8 mouse cellular contexts compared by ENCODE assay signal in genomic region chr2:31245051-31245450, GRCm38 (mm10). TPM values are rescaled to one million over a fixed set of nuclear protein-coding genes. Genes with fewer than 3 reads are reported as not detected.
A peak's percentile ranks its signal among the peaks of the same experiment; 100 is the strongest.
DNase-seq lines count a peak whose midpoint lies in the region; ATAC-seq lines count a peak whose summit lies in the region.

No protein-coding gene starts in this region.

- peak overlapping the region; percentile 85 for H3K4me3 ChIP-seq in kidney, embryonic 15.5 days (replicated peaks)
- peak overlapping the region; percentile 93 for H3K4me3 ChIP-seq in embryonic facial prominence, embryonic 13.5 days
- H3K4me3 ChIP-seq in hindbrain, embryonic 15.5 days: peak overlapping the region; percentile 84
- peak overlapping the region; percentile 99 for H3K4me3 ChIP-seq in midbrain, embryonic 16.5 days (ENCODE audit: low read depth, low read length)

- peaks cover 67% of the 10 kb centered on the region for H3K4me1 ChIP-seq in kidney, embryonic 15.5 days
- peaks cover 43% of the 10 kb centered on the region for H3K4me1 ChIP-seq in embryonic facial prominence, embryonic 13.5 days
- H3K4me1 ChIP-seq in hindbrain, embryonic 15.5 days (replicated peaks): peaks cover 46% of the 10 kb centered on the region
- peaks cover 31% of the 10 kb centered on the region for H3K4me1 ChIP-seq in midbrain, embryonic 16.5 days (ENCODE audit: control insufficient read depth, insufficient read depth, low read length)

- no peak for ATAC-seq in kidney, embryonic 15.5 days (replicated peaks; ENCODE audit: low FRiP score)
- ATAC-seq in embryonic facial prominence, embryonic 13.5 days (ENCODE audit: insufficient number of reproducible peaks, insufficient read depth, low FRiP score, low TSS enrichment, low read depth): no peak
- ATAC-seq in hindbrain, embryonic 15.5 days (ENCODE audit: low FRiP score, low read depth): no peak; the same call in 1 of the 2 replicates
- ATAC-seq in midbrain, embryonic 16.5 days: no peak
- ATAC-seq in inflammation-experienced regulatory T-cells, adult 6 months: no peak

- peak overlapping the region; percentile 90 for H3K9ac ChIP-seq in kidney, embryonic 15.5 days
- peak overlapping the region; percentile 92 for H3K9ac ChIP-seq in embryonic facial prominence, embryonic 13.5 days
- peak overlapping the region; percentile 98 for H3K9ac ChIP-seq in hindbrain, embryonic 15.5 days
- H3K9ac ChIP-seq in midbrain, embryonic 16.5 days (ENCODE audit: low read depth, low read length): peak overlapping the region; percentile 100

- H3K27ac ChIP-seq in kidney, embryonic 15.5 days: peak overlapping the region; percentile 82
- peak overlapping the region; percentile 83 for H3K27ac ChIP-seq in embryonic facial prominence, embryonic 13.5 days
- peak overlapping the region; percentile 85 for H3K27ac ChIP-seq in hindbrain, embryonic 15.5 days (replicated peaks)
- peak overlapping the region; percentile 90 for H3K27ac ChIP-seq in midbrain, embryonic 16.5 days (ENCODE audit: low read length)

- no peaks in the 10 kb centered on the region for H3K27me3 ChIP-seq in kidney, embryonic 15.5 days
- H3K27me3 ChIP-seq in embryonic facial prominence, embryonic 13.5 days: no peaks in the 10 kb centered on the region
- H3K27me3 ChIP-seq in hindbrain, embryonic 15.5 days: no peaks in the 10 kb centered on the region
- H3K27me3 ChIP-seq in midbrain, embryonic 16.5 days (ENCODE audit: control insufficient read depth, insufficient read depth, low read depth, low read length): peaks cover 4% of the 10 kb centered on the region; the same call in 1 of the 2 replicates

- peak overlapping the region; percentile 96 for H3K4me2 ChIP-seq in kidney, embryonic 15.5 days
- H3K4me2 ChIP-seq in embryonic facial prominence, embryonic 13.5 days: peak overlapping the region; percentile 96
- H3K4me2 ChIP-seq in hindbrain, embryonic 15.5 days: peak overlapping the region; percentile 79
- H3K4me2 ChIP-seq in midbrain, embryonic 16.5 days (ENCODE audit: low read length): peak overlapping the region; percentile 97

- no peak for DNase-seq in kidney, adult 18-20 months
- DNase-seq in adrenal gland, adult (ENCODE audit: inconsistent age in 2 of 2, low spot score in 1 of 2): no peak
- no peak for DNase-seq in spleen, postnatal 36 days (ENCODE audit: low spot score in 2 of 2)

- WGBS in kidney, embryonic 15.5 days: 15% methylated on average over 5 of the region's 5 CpGs
- 9% methylated on average over 5 of the region's 5 CpGs for WGBS in embryonic facial prominence, embryonic 13.5 days
- WGBS in hindbrain, embryonic 15.5 days: 12% methylated on average over 5 of the region's 5 CpGs
- 20% methylated on average over 5 of the region's 5 CpGs for WGBS in midbrain, embryonic 16.5 days

- no peaks in the 10 kb centered on the region for H3K36me3 ChIP-seq in kidney, embryonic 15.5 days
- H3K36me3 ChIP-seq in embryonic facial prominence, embryonic 13.5 days: 0 out of 2 replicates have a peak, but pooled peaks cover 3% of the 10 kb centered on the region
- H3K36me3 ChIP-seq in hindbrain, embryonic 15.5 days: no peaks in the 10 kb centered on the region
- no peaks in the 10 kb centered on the region for H3K36me3 ChIP-seq in midbrain, embryonic 16.5 days (ENCODE audit: control insufficient read depth, insufficient read depth, low read length)

- H3K9me3 ChIP-seq in kidney, embryonic 15.5 days (replicated peaks): no peaks in the 10 kb centered on the region
- no peaks in the 10 kb centered on the region for H3K9me3 ChIP-seq in embryonic facial prominence, embryonic 13.5 days
- no peaks in the 10 kb centered on the region for H3K9me3 ChIP-seq in hindbrain, embryonic 15.5 days
- no peaks in the 10 kb centered on the region for H3K9me3 ChIP-seq in midbrain, embryonic 16.5 days (replicated peaks; ENCODE audit: control insufficient read depth, low read length, poor library complexity, severe bottlenecking)

RNA-seq across cellular contexts. Expression of gene Ncs1, which starts 0.6 kb away (rescaled TPM):
- polyA plus RNA-seq in kidney, embryonic 15.5 days (2015; fragmentation: Nextera tagmentation; extraction: Ambion mirVana): 42.0 and 43.2 TPM in 2 replicates
- polyA plus RNA-seq in embryonic facial prominence, embryonic 13.5 days (2015; fragmentation: Nextera tagmentation; extraction: Ambion mirVana): 45.7 and 47.9 TPM in 2 replicates
- 168 and 183 TPM in 2 replicates for polyA plus RNA-seq in hindbrain, embryonic 15.5 days (2015; fragmentation: Nextera tagmentation; extraction: Ambion mirVana)
- polyA plus RNA-seq in midbrain, embryonic 16.5 days (2015; fragmentation: Nextera tagmentation; extraction: Ambion mirVana): 148 and 164 TPM in 2 replicates
- 1 to 10 TPM in 2 of 3 experiments, under 1 TPM in 1; 0.63 to 1.4 (median 1.4) TPM for polyA plus RNA-seq in inflammation-experienced regulatory T-cells, adult 6 months (2017; shearing (Covaris generic))

Comparison
In these comparisons a context has a peak if more than half of its experiments do, and no peak if none do; other contexts are left out.
1. RNA of gene Ncs1, which starts 0.6 kb away (polyA plus RNA-seq): 168 to 183 TPM in hindbrain, embryonic 15.5 days, 148 to 164 TPM in midbrain, embryonic 16.5 days, 45.7 to 47.9 TPM in embryonic facial prominence, embryonic 13.5 days and 42.0 to 43.2 TPM in kidney, embryonic 15.5 days; 0.63 to 1.4 TPM in inflammation-experienced regulatory T-cells, adult 6 months; every median in the first group is over 10 times any median in the second.
2. Peak in every context shown above with its lines, with median percentiles within 50 percentile points of each other: H3K27ac ChIP-seq, H3K4me2 ChIP-seq, H3K4me3 ChIP-seq and H3K9ac ChIP-seq.